Comparison of ENCODE assay signal across 8 mouse cellular contexts in the genomic region with DNA sequence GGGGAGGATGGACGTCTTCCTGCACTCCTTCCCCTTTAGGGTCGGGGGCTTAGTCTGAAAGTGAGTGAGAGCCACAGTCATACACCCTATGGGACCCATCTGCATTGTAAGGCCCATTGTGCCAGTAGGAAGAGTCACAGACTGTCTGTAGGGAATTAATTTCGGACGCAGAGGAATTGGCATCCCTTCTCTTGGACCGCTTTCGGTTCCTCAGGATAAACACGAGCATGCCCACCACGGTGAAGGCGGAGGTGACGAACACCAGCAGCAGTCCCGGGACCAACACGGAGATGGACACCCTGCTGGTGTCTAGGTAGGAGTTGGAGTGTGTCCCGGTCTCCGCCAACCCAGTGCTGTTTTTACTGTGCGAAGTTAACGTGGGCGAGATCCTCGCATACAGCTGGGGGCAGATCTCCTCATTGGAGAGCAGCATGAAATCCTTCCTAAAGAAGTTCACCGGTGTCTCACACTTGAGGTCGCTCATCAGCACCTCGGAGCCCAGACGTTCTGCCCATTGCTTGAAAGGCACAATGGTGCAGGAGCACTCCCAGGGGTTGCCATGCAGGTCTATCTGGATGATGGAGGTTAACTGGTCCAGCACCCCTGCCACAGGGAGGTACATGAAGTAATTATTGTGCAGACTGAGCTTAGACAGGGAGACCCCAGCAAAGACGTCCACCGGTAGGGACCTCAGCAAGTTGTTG. TPM values are rescaled to one million over a fixed set of nuclear protein-coding genes. Genes with fewer than 3 reads are reported as not detected.
DNase-seq lines count a peak whose midpoint lies in the region; ATAC-seq lines count a peak whose summit lies in the region.

No protein-coding gene starts in this region.

- no peak for ATAC-seq in embryonic facial prominence, embryonic 15.5 days (ENCODE audit: insufficient number of reproducible peaks, low FRiP score, low TSS enrichment, low read depth)
- ATAC-seq in liver, embryonic 15.5 days (ENCODE audit: insufficient read depth): no peak

- H3K27ac ChIP-seq in embryonic facial prominence, embryonic 15.5 days (replicated peaks): no peak overlapping the region
- H3K27ac ChIP-seq in liver, embryonic 15.5 days (replicated peaks): no peak overlapping the region

- DNase-seq in ovary, postnatal 36 days (ENCODE audit: low spot score): peak; percentile 4
- no peak for DNase-seq in ovary, adult 18-20 months (ENCODE audit: low spot score)
- DNase-seq in kidney, postnatal 4 days: peak; percentile 1 to 8
- DNase-seq in right cerebral cortex, postnatal 4 days: peak; percentile 34
- DNase-seq in gastrocnemius, postnatal 10 days: no peak
- DNase-seq in lung, postnatal 25 days (ENCODE audit: low spot score): no peak

- no peaks in the 10 kb centered on the region for H3K36me3 ChIP-seq in embryonic facial prominence, embryonic 15.5 days
- no peaks in the 10 kb centered on the region for H3K36me3 ChIP-seq in liver, embryonic 15.5 days (replicated peaks)

- peaks cover 40% of the 10 kb centered on the region for H3K27me3 ChIP-seq in embryonic facial prominence, embryonic 15.5 days
- peaks cover 35% of the 10 kb centered on the region for H3K27me3 ChIP-seq in liver, embryonic 15.5 days

- H3K9me3 ChIP-seq in embryonic facial prominence, embryonic 15.5 days (replicated peaks): no peaks in the 10 kb centered on the region
- H3K9me3 ChIP-seq in liver, embryonic 15.5 days (replicated peaks): no peaks in the 10 kb centered on the region

- 3% methylated on average over 24 of the region's 24 CpGs for WGBS in embryonic facial prominence, embryonic 15.5 days
- 4% methylated on average over 24 of the region's 24 CpGs for WGBS in liver, embryonic 15.5 days (ENCODE audit: insufficient replicate concordance)

- H3K4me2 ChIP-seq in embryonic facial prominence, embryonic 15.5 days (replicated peaks): peak overlapping the region; percentile 68
- H3K4me2 ChIP-seq in liver, embryonic 15.5 days: peak overlapping the region; percentile 32

- H3K4me1 ChIP-seq in embryonic facial prominence, embryonic 15.5 days: peaks cover 37% of the 10 kb centered on the region
- H3K4me1 ChIP-seq in liver, embryonic 15.5 days (replicated peaks): no peaks in the 10 kb centered on the region

- H3K9ac ChIP-seq in embryonic facial prominence, embryonic 15.5 days: no peak overlapping the region
- H3K9ac ChIP-seq in liver, embryonic 15.5 days: no peak overlapping the region

- peak overlapping the region; percentile 45 for H3K4me3 ChIP-seq in embryonic facial prominence, embryonic 15.5 days (replicated peaks)
- H3K4me3 ChIP-seq in liver, embryonic 15.5 days (replicated peaks): no peak overlapping the region

RNA-seq across cellular contexts. Expression of gene Slitrk1, which starts 2.7 kb away (rescaled TPM):
- 1.2 and 1.4 TPM in 2 replicates for polyA plus RNA-seq in embryonic facial prominence, embryonic 15.5 days (2015; fragmentation: Nextera tagmentation; extraction: Ambion mirVana)
- polyA plus RNA-seq in liver, embryonic 15.5 days (2015; fragmentation: Nextera tagmentation; extraction: Ambion mirVana): 0.01 and 0.03 TPM in 2 replicates
- total RNA-seq in gastrocnemius, postnatal 10 days (2021): 1 to 10 TPM; 1.2 to 1.6 TPM

Comparison
In these comparisons a context has a peak if more than half of its experiments do, and no peak if none do; other contexts are left out.
1. DNase-seq: peak in ovary, postnatal 36 days (single experiment), kidney, postnatal 4 days (2 of 2) and right cerebral cortex, postnatal 4 days (single experiment); none in ovary, adult 18-20 months (single experiment), gastrocnemius, postnatal 10 days (single experiment) and lung, postnatal 25 days (single experiment).